Mouse (Mus musculus) adrenal gland, postnatal 4 days (tissue): ENCODE measurements at regions not wholly inside any gene's neighbourhood (a gene's known extent, or its start where the extent isn't known, plus 50 kb on each side); places are given as distances from the start of the nearest gene placed in this dataset.

ENCODE experiments used
- DNase-seq, 2 experiments: peaks; one replicate each; pipeline ENCODE4 v3.0.0; 2021 to 2022; ENCODE audit warnings: low spot score in 2 of 2, mixed read lengths in 2 of 2

DNA sequence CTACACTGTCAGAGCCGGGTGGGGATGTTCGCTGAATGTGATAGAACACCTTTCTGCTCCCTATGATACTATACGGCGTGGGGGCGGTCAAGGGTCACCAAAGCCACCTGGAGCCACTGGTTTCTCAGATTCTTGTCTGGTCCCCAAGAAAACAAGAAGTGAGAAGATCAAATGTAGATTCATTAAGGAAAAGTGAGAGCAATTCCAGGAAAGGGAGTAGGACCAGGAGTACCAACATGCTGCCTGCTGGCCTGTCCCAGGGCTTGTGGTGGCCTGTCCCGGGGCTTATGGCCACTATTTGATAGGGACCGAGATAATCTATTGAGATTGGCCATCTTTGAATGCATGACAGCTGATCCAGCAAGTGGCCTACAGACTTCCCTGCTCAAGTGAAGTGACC, 58.8 kb upstream of the Fut8 start:
- no peak for DNase-seq

DNA sequence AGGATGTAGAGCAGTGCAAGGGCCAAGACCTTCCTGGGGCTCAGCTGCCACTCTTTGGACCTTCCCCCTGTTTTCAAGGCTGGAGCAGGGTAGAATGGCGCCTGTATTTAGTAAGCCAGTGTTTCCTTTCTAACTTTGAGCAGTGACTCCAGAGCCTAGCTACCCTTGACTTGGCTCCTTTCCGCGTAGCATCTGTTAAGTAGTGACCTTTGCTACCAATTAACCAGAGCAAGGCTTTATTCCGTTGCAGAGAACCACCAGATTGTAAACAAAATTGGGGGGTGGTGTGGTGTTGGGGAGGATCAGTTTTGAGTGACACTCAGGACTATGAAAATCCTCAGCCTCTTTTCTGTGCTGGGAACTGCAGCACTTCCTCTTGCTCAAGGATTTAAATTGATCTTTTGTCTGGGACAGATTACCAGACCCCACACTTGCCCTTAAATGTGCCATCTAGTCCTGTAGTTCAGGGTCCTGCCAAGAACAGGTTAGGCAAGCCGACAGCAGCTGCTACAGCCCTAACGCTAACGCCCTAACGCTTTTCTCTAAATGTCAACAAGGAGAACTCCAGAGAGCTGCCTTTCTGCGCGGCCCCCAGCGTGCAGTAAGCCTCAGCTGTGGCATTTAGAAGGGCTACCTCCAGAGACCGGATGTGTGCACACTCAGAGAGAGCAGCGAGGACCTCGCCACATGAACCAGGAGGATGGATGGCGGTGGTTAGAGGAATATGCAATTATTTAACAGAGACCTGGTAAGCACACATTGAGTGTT, 59.9 kb upstream of the Fut8 start:
- no peak for DNase-seq

DNA sequence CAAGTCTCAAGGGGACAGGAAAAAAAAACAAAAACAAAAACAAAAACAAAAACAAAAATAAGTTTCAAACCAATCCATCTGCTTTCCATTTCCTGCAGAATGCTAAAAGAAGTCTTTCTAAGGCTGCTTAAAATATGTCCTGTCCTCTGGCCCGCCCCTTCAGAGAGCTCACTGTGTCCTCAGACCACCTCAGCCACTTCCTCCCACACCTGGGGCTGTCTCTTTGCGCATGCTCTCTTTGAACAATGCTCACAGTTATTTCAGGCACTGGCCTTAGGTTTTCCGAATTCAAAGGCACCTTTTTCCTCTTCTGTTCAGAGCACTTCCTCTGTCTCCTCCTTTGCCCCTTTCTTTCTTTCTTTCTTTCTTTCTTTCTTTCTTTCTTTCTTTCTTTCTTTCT, 60.6 kb upstream of the Fut8 start:
- DNase-seq, result no peak

DNA sequence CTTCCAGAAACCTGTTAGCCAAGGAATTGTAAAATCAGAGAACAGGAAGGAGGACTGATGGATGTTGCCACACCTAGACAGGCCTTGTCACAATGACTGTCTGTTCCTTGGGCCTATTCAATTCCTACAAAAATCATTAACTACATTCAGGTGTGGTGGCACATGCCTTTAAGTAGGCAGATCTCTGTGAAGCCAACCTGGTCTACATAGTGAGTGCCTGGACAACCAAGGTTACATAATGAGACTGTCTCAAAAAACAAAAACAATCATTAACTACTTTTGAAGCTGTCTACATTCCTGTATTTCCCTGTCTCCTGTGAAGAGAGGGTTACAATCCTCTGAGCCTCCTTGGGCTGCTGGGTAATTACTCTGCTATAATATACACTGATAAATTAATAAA, 63.9 kb upstream of the Fut8 start:
- no peak for DNase-seq

DNA sequence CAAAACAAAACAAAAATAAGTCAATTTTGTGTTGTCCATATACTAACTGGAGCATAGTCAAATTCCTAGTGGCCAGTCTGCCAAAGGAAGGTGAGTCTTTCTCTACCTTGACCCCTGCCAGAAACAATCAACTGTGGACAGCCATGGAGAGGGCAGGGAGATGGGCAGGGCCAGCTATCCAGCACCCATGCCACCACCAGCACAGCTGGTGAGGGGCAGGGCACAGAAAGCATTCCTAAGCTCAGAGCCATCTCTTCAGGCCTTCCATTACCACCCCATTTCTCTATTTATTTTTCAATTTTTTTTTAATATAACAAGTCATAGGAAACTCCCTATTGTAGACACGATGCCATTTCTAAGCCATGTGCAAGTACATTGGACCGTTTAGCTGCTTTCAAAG, 65.4 kb upstream of the Fut8 start:
- DNase-seq, result no peak

DNA sequence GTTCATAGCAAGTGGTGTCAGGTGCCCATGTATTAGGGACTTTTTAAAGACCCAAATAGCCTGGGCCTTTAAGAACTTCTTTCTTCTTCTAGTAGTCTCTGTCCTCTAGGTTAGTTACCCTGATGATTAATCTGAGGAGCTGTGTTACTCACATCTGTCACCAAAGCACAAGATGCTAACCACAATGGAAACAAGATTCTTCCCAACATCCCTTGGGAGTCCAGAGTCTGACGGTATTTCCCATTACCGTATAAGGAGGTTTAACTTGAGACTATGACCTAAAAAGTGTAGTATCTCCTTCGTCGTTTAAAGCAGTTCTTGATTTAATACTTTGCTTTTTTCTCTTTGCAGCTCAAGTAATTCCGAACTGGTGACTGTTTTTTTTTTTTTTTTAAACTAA, 67.7 kb upstream of the Fut8 start:
- no peak for DNase-seq

DNA sequence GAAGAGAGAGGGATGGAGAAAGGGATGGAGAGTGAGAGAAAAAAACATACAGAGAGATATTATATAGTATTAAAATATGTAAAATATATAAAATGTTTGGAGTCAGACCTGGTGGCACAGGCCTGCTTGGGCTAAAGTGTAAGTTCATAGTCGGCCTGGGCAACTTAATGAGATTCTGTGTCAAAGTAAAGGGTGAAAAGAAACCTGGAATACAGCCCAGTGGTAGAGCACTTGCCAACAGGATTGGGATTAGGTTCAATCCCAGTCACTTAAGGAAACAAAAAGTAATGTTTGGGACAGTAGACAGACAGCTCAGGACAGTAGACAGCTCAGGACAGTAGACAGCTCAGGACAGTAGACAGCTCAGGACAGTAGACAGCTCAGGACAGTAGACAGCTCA, 69.6 kb upstream of the Fut8 start:
- no peak for DNase-seq

DNA sequence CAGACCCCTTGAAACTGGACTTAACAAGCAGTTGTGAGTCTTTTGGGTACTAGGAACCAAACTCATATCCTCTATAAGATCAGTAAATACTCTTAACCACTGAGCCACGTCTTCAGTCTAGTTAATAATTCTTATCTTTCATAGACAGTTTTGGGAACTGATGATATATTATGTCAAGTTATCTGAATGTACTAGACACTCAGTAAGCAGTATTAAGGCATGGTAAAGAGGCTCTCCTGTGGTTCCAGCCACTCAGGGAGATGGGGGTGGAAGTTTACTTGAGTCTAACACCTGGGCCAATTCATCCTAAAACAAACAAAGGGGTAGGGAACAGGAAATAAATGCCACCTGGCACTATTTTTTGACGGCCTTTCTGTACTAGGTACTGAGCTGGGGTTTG, 81.2 kb upstream of the Fut8 start:
- DNase-seq, result no peak

DNA sequence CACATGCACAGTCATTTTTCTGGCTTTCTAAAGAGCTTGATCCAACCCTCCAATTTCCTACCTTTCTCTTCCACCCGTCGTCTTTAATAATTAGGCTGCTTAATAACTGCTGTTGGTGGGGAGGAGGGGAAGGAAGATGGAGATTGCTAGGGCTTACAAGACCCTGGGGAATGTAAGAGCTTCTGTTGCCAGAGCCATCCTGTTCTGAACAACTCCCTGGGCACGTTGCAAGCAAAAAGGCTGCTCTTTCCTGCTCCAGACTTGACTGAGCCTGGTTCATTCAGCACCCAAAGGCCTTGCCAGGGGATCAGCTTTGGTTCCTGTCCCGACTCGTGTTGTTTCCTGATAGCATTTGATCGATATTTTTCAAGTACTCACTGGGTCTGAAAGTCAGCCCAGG, 82.3 kb upstream of the Fut8 start:
- DNase-seq, result no peak

DNA sequence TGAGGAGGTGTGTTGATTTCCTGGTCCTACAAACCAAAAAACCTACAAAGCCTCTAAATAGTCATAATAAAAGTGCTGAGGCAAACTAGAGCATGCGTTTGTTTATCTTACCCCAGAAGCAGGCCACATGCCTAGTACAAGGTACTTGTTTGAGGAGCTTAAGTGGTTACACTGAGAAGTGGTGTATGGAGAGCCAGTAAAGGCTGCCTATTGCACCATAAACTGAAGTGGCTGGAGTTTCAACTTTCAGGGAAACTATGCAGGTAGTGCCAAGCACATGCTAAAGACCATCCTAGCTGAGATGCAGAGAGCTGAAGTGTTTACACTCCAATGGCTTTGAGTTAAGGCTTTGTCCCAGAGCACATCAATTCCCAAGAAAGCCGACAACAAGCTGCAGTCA, 86.5 kb upstream of the Fut8 start:
- no peak for DNase-seq

DNA sequence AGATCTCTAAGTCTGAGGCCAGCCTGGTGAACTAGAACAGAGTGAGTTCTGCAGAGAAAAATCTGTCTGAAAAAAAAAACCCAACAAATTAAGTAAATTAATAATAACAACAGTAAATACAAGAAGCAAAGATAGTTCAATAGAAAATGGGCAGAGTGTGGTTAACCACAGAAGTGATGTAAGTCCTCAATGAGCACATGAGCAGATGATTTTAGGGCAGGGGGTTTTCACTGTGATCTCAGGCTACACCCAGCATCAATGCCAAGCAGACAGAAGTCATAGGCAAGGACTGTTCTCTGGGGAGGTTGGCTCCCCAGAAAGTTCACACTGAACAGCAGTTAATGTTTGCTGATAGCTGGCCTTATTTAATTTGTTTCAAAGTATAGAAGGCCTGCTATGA, 88.1 kb upstream of the Fut8 start:
- DNase-seq, result no peak

DNA sequence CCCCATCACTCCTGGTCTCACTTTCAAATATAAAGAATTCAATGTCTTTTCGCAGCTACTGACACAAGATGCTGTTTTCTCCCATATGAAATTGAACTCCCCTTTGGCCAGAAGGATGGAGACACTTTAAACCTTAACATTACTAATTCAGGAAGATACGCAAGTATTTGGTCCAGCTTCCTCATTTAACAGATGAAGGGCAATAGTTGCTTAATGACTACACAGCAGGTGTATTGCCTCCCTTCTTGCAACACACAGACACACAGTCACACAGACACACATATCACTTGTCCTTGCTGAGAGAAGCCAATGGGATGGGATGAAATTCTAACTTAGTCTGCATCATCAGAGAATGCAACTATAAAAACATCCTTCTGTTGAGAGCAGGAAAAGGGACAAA, 89.8 kb upstream of the Fut8 start:
- no peak for DNase-seq

DNA sequence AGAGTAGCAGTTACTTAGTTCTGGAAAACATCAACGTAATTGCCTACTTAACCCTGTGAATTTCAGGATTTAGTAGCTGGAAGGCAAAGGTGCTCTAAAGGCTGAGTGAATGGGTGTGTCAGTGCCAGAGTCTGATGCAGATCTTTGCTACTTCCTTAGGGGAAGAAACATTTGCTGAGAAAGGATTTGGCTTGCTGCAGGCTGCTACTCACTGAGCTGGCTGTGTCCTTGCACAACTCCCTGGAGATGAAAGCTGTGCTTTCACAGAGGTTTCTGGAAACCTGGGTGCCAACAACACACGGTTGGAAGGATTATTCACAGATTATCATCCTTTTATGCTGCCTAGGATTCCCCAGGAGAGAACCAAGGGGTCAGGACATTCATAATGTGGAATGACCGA, 94.0 kb upstream of the Fut8 start:
- DNase-seq, result no peak

DNA sequence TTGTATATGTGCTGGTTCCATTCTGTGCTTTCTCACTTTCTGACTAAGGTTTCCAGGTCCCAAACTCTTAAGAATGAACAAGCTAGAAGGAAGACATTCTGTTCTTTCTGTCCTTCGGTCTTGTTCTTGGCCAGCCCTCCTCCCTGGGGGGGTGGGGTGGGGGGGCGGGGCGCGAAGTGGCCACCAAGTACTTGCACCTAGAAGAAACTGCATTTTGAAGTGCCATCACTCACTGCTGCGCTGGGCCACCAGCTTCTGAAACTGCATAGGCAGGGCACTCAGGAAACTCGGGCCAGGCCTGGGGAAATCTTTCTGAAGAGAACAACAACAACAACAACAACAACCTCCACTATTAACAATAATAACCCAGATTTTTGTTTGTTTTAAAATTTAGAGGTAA, 94.4 kb upstream of the Fut8 start:
- no peak for DNase-seq

DNA sequence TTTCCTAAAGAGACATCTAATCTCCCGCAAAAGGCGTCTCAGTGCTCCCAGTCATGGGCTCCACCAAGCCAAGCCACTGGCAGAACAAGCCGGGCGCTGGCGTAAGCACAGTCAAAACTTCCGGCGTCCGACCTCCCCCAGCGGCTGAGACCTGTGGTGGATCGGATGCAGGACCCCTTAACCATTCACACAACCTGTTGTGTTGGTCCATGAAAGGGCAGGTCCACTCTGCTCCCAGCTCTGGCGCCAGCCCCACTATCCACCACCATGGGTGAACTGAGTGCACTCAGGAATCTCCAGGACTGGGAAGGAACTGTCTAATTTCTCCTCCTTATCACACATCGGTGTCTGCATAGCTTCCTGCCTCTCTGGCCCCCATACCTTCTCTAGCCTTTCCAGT, 94.8 kb upstream of the Fut8 start:
- no peak for DNase-seq

DNA sequence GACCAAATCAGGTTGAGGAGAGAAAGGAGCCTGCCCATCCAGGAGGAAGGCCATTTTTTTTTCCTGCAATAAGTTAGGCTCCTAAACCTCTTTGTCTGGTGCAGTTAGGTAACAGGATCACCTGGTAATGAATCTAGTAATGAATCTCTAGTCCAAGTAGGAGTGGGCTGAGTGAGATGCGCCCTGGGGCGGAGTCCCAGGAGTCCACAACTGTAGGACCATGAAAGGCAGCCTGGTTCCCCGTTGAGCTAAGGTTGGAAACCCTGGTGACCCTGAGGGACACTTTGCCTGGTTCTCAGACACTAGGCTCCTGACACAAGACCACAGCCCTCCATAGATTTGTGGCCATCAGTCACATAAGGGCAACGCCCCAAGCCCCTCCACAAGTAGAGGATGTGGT, 95.7 kb upstream of the Fut8 start:
- no peak for DNase-seq

DNA sequence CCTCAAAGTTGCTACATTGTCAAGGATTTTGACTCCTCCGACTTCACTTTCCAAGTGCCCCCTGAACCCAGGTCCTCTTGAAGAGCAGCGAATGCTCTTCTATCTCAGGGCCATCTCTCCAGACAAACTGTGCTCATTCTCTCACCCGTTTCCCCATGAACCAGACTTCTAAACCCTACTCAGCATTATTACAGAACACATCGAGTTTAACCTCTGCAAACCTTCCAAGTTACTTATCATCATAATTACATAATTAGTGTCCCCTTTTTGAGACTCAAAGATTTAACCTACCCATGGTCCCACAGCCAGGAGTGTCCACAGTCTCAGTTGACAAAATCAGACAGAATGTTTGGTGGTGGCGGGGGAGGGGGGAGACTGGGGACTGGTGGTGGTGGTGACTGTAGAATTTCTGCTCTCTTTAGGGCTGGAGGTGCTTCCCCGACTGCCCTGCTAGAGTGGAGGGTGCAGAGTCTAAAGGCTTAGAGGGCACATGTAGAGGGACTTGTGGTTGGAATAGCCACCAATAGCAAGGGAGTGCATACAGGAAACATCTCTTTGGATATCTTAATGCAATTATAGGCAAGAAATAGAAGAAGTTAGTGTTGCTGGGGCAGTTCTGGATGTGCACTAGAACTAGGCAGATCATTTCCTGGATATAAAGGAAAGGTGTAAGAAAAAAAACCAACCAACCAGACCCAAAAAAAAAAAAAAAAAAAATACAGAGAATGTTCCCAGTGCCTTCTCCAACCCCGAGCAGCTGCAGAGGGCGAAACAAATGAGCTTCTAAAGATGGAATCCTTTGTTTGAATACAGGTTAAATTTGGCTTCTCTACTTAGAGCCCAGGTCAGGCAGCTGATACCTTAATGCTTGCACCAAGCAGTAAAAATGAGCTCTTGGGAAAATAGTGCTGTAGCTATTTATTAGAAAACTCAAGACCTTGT, 96.4 kb upstream of the Fut8 start:
- no peak for DNase-seq

DNA sequence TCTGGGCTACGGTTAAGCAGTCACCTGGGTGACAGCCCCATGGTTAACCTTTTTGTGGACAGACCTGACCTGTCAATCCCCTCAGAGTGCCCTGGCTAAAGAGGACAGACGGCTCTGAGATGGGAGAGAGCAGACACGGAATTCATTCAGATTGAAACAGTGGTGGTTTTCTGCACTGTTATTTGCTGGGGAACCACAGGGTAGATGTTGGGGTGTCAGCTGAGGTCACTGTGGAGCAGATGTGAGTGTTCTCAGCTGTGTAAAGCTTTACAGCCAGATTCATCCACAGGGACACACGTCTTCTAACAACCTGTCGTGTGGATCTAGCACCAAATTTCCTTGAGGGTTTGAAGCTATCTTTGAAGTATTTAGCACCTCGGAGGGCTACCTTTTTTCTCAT, 97.3 kb upstream of the Fut8 start:
- no peak for DNase-seq

DNA sequence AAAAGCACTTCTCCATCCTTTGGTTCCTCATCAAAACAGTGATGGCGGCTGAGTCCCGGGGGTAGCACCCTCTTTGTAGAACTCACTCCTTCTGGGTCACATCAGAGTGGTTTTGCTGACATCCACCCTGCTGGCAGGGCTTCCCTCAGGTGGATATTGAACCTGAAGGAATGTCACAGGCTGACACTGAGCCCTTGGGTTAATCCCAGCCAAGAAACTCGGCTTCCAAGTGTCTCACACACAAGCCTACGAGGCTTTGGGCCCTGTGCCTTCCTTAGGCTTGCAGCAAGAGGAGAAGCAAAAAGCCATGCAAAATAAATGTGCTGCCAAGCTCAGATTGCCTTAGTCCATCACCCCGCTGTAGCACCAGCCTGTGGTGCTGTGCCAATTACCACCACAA, 97.8 kb upstream of the Fut8 start:
- no peak for DNase-seq

DNA sequence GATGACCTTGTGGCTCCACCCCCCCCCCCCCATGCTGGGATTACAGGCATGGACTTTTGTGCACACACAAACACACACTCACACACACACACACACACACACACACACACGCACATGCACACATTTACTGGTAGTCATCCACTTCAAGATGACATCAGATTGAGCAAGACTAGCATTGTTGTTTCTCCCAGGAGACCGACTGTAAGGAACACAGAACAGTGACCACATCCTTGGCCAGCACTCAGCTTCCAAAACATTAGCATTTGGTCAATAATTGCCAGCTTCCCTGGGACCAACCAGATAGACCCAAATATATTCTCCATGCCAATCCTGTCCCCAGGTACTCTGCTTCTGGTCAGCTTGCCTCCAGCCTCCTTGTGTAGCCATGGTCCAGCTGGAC, 98.2 kb upstream of the Fut8 start:
- no peak for DNase-seq

DNA sequence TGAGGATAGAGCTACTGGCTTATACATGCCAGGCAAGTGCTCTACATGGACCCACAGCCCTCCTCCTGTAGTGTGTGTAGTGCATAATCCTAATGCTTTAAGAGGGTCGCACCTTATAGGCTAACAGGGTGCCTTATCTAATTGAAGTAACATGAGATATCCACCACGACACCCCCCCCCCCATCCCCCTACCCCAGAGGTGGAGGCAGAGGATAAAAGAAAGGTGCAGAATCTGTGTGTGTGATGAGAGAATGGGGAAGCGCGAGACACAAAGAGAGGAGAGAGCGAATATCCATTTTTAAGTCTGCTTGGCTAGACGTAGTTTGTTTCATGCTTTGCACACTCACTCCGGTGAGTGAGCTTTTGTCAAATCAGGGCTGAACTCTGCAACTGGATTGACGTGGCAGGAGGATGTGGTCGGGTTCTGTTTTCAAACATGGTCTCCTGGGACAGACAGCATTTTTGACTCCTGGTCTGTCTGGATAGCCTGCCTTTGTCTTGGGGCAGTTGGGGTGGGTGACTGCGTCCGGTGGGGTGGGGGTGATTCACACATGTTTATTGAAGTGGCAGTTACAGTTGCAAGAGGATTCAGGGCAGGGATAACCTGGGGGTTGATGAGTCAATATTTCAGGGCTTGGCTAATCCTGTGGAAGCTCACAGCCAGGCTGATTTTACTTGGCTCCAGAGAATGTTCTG, 99.3 kb upstream of the Fut8 start:
- no peak for DNase-seq

DNA sequence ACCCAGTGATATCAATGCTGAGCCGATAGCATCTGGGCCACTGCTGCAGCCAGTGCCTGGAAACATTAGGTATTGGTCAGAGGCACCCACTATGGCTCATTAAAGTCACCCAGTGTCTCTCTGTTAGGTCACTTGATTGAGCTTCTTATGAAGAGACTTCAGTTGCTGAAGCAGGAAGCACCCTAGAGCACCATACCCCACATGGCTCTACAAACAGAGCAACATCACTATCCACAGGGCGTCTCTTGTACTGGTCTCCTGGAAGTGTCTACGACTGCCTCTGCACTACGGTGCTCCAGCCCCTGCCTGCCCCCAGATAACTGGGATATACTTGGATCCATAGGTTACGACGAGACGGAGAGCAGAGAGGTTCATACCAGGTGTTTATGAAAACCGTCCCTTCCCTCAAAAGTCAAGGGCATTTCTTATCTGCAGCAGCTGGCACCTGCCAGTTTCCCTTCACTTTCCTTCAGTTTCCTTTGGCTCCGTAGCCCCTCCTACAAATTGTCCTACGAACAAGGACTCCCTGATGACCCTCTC, 100.6 kb upstream of the Fut8 start:
- DNase-seq, result no peak
